Mouse (Mus musculus) testis, postnatal 10 days (tissue): ENCODE measurements around the gene Aldh3b2.
A peak's percentile ranks its signal among the peaks of the same experiment; 100 is the strongest.

Experiments used
- DNase-seq: peaks from one replicate; pipeline ENCODE4 v3.0.0; 2021; ENCODE audit warnings: low spot score

The Aldh3b2 gene

GRCm38 (mm10) chr19:3988066-3988465 is 15.9 kb downstream of the Aldh3b2 start:
- no peak for DNase-seq

DNA sequence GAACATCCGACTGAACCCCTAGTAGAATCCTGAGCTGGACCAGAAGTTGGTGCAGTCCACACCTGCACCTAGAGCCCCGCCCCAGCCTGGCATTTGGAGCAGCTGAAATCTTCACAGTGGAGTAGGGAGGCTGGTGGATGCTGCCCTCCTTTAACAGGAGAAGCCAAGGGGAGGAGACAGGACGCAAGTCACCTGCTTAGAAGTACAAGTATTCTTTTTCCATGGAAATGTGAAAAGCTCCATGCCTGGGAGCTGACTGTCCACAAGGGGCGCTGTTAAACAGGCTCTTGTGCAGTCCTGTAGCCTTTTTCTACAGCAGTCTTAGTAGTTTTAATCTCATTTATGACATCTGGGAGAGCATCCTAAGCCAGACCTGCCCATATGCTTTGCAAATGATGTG is 16.6 kb downstream of the Aldh3b2 start:
- DNase-seq, result no peak

- no peak for DNase-seq
These were observed 18.7 kb downstream of the Aldh3b2 start for GRCm38 (mm10) chr19:3990804-3991203.

- DNase-seq, result no peak
These were observed 19.4 kb downstream of the Aldh3b2 start for GRCm38 (mm10) chr19:3991562-3991961.

- no peak for DNase-seq
These were observed 19.8 kb downstream of the Aldh3b2 start for GRCm38 (mm10) chr19:3991966-3992365.

DNA sequence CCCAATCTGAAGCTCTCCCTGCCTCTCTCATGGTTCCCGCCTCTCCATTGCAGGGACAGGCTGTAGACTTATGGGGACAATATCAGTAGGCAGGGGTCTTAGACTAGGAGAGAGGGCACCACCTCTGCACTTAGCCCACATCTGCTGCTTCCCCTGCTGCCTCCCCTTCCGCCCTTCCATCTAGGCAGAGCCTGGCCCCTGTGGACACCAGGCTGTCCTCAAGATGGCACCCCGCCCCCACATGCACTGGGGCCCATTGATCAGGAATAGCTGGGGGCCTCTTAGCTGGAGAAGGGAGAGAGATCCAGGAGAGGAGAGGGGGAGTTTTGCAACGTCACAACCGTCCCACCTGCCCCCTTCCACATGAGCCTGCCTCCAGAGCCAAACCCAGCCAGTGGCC is 20.3 kb downstream of the Aldh3b2 start, which contains the start of gene Tbx10:
Tbx10 (plus strand) TSS at position 337 of the 400 bp plus-strand sequence.
- DNase-seq, result no peak

- no peak for DNase-seq
These were observed 22.8 kb downstream of the Aldh3b2 start for GRCm38 (mm10) chr19:3994932-3995331.

DNA sequence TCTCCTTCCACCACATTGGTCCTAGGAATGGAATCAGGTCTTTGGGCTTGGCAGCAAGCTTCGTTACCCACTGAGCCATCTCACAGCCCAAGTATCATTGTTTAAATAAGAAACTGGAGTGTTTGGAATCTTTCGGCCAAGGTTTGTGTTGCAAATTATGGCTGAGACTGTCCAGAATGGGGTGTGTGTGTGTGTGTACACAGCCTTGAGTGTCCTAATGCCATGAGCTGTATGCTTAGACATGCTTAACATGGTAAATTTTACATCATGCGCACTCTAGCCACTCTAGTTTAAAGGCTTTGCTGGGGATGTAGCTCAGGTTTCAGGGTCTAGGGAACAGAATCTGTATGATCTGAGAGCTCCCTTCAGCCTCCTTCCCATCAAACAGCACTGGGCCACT is 23.4 kb downstream of the Aldh3b2 start:
- no peak for DNase-seq

GRCm38 (mm10) chr19:3996106-3996505 is 24.0 kb downstream of the Aldh3b2 start:
- no peak for DNase-seq

GRCm38 (mm10) chr19:3996747-3997146 is 24.6 kb downstream of the Aldh3b2 start:
- no peak for DNase-seq

DNA sequence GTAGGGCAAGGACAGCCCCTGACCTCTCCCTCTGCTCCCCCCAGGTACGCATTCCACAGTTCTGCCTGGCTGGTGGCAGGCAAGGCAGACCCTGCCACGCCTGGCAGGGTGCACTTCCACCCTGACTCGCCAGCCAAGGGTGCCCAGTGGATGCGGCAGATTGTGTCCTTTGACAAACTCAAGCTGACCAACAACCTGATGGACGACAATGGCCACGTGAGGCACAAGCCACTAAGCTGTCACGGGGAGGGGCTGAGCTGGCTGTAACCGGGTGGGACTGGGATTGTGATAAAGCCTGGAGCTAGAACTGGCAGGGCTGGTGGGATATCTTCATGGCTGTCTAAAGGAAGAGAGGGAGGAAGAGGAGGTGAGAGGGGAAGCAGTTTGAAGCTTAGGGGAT is 25.1 kb downstream of the Aldh3b2 start:
- DNase-seq, result no peak

DNA sequence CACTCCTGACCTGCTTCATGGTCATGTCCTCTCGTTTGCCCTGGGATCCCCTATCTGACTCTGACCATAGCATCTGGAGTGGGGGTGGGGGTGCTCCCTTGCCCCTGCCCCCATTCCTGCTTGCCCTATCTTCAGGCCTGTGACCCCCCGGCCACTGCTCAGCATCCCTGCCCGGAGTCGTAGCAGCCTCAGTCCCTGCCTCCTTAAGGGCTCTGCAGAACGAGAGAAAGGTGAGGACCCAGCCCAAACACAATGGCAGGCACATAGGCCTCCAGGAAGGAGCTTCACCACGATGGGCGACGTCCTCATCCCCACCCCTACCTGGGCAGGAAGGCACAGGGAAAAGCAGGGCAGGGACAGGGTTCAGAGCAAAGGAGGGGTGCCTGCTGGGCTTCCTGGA is 26.2 kb downstream of the Aldh3b2 start:
- DNase-seq, result no peak

- DNase-seq, result no peak
These were observed 27.1 kb downstream of the Aldh3b2 start for GRCm38 (mm10) chr19:3999121-3999730.

GRCm38 (mm10) chr19:4000119-4000900 is 28.2 kb downstream of the Aldh3b2 start, which contains the start of the genes Nudt8 and Gm49405:
TSS of gene Nudt8 (plus strand) at chr19:4000580.
TSS of gene Gm49405 (plus strand) at chr19:4000626.
- peak; percentile 95 for DNase-seq

DNA sequence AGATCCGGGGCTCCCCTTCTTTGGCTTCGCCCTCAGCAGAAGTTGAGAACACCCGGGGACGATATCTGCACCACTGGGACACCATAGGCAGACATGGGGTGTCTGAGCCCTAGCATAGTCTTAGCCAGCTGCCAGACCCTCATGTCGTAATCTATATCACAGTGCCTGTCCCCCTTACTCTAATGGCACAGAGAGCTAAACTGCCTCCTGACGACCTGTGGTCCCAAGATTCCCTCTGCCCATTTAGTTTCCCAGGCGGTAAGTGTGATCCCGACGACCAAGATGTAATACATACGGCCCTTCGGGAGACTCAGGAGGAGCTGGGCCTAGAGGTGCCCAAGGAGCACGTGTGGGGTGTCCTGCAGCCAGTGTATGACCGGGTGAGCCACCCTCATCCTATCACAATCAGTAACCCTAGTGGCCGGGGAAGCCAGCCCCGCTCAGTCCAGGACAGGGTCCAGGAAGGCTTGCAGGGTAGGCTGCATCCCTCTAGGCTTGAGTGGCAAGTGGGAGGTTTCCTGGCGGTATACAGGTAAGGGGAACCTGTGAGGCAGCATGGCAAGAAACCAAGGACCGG is 28.9 kb downstream of the Aldh3b2 start:
- no peak for DNase-seq

DNA sequence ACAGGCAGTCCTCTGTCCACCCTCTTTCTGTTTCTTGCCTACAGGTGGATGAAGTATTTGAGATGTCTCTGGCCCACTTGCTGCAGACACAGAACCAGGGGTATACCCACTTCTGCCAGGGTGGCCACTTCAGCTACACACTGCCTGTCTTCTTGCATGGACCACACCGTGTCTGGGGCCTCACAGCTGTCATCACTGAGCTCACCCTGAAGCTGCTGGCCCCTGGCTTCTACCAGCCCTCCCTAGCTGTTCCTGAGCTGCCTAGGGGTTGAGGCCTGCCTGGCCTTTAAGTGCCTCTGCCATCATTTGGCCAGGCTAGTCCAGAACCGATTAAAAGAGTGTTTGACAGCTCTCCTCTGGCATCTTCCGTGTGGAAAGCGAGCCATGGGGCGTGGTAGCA is 29.6 kb downstream of the Aldh3b2 start:
- peak; percentile 38 for DNase-seq

DNA sequence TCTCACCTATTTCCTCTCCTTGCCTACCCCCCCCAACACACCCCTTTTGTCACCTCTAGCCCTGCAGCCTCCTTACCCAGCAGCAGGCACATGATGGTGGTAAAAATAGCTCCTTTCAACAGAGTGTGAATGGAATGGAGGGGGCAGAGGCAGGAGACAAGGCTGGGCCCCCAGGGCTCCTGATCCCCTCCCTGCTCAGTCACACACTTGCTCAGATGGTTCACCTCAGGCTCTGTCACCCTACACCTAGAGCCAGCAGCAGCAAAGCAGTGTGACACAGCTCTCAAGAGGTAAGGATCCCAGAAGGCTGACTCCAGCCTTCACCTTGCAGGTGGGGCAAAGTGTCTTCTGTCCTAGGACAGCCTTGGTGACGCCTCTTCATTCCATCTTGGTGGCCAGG is 31.0 kb downstream of the Aldh3b2 start, which contains the start of gene Doc2g:
Doc2g (plus strand) TSS at position 202 of the 400 bp plus-strand sequence.
- no peak for DNase-seq

- DNase-seq, result peak; percentile 41
These were observed 31.5 kb downstream of the Aldh3b2 start for GRCm38 (mm10) chr19:4003641-4004040.

GRCm38 (mm10) chr19:4004331-4004730 is 32.2 kb downstream of the Aldh3b2 start:
- DNase-seq, result peak; percentile 46

DNA sequence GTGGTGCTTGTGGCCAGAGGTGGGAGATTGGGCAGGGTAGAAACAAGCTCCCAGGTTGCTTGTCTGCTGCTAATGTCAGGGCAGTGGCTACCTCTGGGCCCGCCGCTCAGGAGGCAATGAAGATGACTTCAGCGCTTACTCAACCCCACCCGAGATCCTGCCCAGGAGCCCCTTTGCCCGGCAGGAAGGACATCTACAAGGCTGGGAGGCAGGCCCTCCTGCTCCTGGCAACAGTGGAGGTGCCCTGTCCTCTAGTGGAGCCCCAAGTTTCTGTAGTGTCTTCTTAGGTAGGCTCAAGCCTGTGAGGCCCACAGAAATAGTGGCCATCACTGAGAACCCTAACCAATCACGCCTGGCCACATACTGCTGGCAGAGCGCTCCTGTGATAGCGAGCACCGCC is 33.0 kb downstream of the Aldh3b2 start:
- peak; percentile 36 for DNase-seq

DNA sequence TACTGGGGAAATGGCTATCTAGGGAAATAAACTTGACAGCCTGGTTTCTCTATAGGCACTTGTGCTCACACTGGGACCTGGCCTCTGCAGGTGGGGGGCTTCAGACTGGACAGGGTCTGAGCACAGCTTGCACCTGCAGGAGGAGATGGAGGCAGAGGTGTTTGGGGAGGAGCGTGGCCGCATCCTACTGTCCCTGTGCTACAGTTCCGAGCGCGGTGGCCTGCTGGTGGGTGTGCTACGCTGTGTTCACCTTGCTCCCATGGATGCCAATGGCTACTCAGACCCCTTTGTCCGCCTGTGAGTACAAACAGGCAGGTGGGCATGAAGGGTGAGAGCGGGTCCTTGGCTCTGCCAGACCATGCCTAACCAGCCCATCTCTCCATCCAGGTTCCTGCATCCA is 33.8 kb downstream of the Aldh3b2 start:
- peak; percentile 39 for DNase-seq

- no peak for DNase-seq
These were observed 39.0 kb downstream of the Aldh3b2 start for GRCm38 (mm10) chr19:4011086-4011485.

GRCm38 (mm10) chr19:4012432-4013022 is 40.4 kb downstream of the Aldh3b2 start, which contains the start of gene Ndufv1:
TSS of gene Ndufv1 (minus strand) at chr19:4012806.
- peak; percentile 95 for DNase-seq
